Mouse (Mus musculus): ENCODE data around the gene Tmem91. TPM values are rescaled to one million over a fixed set of nuclear protein-coding genes. Genes with fewer than 3 reads are reported as not detected.

The Tmem91 gene
- total RNA-seq, 2 experiments from 2014 or later = not detected

DNA sequence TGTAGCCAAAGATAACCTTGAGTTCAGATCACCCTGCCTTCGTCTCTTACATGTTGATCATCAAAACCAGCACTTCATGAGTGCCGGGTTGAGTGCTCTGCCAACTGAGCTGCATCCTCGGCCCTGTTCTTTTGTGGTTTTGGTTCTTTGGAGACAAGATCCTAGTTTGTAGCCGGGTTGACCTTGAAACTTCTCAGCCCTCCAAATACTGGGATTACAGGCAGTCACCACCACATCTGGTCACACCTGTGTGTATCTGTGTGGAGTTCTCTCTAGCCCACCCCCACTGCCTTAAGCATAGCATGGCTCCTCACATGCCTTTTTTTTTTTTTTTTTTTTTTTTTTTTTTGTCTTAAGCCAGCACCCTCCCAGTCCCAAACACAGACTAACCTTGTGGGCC lies 4.9 kb downstream of the Tmem91 start:
- no peak for DNase-seq

DNA sequence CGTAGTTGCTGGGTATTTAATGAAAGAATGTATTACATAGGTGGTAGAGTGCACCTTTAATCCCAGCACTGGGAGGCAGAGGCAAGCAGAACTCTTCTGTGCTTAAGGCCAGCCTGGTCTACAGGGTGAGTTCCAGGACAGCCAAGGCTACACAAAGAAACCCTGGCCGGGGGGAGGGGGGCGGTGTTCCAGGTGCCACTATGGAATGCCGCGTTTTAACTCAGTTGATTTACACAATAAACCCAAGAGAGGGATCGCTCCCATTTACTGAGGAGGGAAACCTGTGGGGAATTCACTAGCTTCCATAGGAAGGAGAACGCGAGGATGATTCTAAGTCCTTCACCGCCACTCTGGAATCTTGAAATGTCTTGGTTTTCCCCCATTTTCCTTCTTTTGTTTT lies 5.3 kb downstream of the Tmem91 start:
- no peak for DNase-seq

- no peak for DNase-seq
Measured at GRCm38 (mm10) chr7:25669158-25669557, 5.8 kb downstream of the Tmem91 start.

- no peak for DNase-seq
Measured at GRCm38 (mm10) chr7:25666381-25666780, 8.6 kb downstream of the Tmem91 start.

- peak; percentile 98 for DNase-seq
Measured at GRCm38 (mm10) chr7:25658657-25659472, 16.1 kb downstream of the Tmem91 start, which contains the start of the genes Bckdha and Exosc5. TSS of gene Bckdha (minus strand) at chr7:25658981. TSS of gene Exosc5 (plus strand) at chr7:25659164.

DNA sequence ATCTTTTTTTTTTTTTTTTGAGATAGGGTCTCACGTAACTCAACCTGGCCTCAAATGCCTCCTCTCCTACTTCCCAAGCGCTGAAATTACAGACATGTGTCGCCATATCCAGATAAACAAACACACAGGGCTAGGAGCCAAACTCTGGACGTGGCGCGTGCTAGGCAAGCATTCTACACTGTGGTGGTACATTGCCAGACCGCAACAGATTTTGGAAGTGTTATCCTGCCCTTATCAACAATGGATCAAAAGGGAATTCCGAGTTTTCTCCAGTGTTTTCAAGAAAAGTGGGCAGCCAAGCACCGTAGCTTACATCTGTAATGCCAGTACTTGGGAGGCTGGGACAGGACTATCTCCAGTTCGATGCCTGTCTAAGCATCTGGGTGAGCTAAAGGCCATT lies 17.2 kb downstream of the Tmem91 start:
- DNase-seq = no peak

DNA sequence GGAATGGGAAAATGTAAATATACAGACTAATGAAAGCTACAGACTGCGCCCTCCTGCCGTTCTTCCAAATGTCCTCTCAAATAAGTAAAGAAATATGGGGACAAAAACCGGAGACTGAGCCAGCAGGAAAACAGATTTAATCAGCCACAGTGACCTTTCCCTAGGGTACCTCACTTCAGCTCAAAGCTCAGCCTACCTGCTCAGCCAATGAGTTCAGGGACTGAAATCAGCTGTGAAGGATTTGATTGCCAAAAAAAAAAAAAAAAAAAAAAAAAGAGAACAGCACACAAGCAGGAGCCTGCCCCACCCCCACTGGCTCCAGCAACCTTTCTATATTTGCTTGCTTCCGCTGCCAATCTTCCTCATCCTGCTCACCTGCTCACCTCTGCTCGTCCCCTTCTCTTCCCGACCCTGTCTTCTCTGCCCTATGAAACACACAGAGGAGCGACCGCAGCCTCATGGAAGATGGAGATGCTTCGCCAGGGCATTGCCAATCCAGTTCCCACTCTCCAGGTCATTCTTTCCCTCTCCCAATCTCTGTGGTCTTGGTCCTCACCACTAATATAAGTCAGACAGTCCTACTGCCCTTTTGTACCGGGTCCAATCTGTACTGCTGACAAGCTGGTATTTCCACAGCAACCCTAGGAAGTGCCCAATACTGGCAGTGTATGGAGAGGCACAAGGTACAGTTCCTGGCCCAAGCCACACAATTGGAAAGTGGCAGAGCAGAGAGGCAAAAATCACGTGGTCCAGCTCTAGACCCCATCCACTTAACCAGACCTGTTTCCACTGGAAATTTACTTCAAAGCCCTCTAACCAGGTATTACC lies 19.2 kb downstream of the Tmem91 start:
- peak in 1 of 2 experiments; percentile 49 for DNase-seq

- DNase-seq = no peak
Measured at GRCm38 (mm10) chr7:25652244-25652759, 22.7 kb downstream of the Tmem91 start.

DNA sequence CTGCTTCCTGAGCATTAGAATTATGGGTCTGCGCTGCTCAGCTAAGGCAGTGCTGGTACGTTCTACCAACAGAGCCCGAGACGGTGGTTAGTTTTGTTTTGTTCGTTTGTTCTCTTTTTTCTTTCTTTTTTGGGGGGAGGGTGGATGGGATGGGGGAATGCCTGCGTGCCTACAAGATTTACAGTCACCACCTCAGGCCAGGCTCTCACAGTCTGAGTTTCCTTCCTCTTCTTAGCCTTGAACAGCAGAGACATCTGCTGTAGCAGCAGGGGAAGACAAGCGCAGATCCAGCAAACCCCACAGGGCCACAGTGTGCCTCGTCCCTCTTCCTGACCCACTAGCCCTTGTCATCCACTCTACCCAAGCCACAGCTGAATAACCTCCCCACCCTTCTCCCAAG lies 23.7 kb downstream of the Tmem91 start:
- DNase-seq = no peak

DNA sequence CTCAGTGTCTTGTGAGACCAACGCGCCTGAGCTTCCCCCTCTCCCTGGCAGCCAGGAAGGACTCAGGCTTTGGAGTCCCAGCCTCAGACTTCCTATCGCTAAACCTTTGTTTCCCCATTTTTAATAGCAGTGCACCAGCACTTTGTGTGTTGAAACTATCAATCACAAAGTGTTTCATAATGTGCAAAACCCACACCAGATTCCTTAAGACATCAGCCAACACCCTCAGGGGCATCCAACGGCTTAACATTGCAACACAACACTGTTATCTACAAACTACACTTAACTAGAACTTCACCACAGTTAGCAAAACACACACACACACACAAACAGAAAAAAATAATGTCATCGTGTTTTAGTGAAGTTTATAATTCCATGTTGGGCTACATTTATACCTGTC lies 25.1 kb downstream of the Tmem91 start:
- no peak for DNase-seq

DNA sequence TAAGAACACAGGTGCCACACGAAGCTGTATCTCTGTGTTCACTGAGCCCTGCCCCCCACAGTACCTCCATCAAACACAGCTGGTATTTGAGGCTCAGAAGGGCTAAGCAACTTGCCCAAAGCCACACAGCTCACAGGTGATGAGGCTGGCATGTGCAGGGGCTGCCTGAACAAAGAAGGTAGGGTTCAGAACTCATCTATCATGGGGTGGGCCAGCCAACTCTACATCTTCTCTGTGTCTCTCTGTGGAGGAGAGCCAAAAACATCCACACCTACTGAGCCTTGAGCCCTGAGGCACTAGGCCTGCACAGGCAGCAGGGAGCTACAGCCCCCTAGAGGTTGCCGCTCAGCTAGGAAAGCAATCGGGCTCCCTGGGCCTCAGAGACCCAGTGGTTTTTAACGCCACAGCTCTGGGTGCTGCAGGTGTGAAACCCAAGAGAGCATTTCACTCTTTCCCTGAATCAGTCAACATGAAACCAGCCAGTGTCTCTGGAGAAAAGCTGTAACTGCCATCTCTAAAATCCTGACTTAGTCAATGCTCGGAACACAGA lies 27.3 kb downstream of the Tmem91 start:
- no peak for DNase-seq

GRCm38 (mm10) chr7:25645074-25645473 lies 29.9 kb downstream of the Tmem91 start:
- no peak for DNase-seq

DNA sequence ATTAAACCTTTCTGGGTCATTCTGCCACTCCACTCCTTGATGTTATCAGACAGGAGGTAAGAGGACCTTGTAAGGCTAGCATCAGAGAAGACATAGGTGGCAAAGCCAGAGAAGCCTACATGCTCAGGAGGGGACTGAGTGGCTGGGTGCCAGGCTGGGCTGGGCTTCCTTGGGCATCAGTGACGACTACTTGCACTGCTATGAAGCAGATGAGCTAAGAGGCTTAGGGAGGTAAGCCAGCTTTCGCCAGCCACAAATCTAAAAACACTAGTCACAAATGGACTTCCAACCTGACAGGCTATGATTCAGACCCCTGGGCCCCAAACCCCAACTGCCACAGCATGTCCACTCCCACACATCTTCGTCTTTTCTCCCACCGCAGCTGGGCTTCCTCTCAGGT lies 30.3 kb downstream of the Tmem91 start:
- DNase-seq = no peak

- DNase-seq = no peak
Measured at GRCm38 (mm10) chr7:25644136-25644535, 30.8 kb downstream of the Tmem91 start.

DNA sequence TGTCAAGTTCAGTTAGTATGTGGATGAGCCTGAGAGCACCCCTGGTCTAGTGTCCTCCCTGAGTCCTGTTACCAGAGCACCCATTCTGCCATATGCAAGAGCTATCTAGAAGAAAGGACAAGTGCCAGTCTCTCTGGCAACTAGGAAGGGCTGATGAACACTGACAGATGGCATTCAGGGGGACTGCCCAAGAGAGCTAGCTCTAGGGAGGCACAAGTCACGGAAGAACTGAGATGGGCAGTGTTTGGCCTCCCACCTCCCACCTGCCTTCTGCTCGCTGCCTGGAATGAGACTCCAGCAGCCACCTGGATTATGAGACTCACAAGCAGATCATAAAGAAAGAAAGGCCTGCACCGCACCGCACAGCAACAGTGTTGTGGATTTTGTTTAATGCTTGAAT lies 35.2 kb downstream of the Tmem91 start:
- DNase-seq = no peak

DNA sequence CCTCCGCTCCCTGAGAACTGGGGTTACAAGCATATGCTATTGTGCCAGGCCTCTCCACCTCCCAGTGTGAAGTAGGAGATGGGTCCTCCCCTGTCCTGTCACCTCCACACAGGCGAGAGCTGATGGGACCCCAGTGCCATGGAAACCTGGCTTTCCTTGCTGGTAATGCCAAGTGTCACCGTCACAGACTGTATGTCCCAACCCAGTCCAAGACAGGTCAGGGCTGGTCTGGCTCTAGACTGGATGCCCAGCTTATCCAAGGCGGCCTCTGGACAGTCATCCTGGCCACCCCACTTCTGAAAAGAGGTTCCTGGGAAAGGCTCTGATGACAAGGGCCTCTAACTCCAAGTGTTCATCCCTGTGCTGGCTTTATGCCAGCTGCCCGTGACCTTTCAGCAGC lies 37.9 kb downstream of the Tmem91 start:
- DNase-seq = no peak

- DNase-seq = no peak
Measured at GRCm38 (mm10) chr7:25636373-25636772, 38.6 kb downstream of the Tmem91 start.

DNA sequence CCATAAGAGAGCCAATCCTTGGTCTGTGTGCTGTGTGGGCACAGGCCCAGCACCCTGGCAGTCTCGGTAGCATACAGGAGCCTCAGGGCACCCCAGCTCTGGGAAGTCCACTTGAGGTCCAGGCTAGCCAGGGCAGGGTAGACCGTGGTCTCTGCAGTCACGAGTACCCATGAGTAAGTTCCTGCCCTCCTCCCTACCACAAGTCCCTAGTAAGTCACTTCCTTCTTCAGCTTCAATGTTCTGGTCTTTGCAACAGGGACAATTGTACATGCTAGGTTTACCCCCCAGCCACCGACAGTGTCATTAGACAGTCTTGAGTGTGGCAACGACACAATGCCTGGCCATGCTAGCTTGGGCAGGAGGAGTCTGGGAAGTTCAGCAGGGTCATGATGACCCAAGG lies 42.3 kb downstream of the Tmem91 start:
- no peak for DNase-seq

- no peak for DNase-seq
Measured at GRCm38 (mm10) chr7:25628323-25628620, 46.7 kb downstream of the Tmem91 start.

GRCm38 (mm10) chr7:25627431-25628322 lies 47.3 kb downstream of the Tmem91 start:
- DNase-seq = peak; percentile 81 to 87

DNA sequence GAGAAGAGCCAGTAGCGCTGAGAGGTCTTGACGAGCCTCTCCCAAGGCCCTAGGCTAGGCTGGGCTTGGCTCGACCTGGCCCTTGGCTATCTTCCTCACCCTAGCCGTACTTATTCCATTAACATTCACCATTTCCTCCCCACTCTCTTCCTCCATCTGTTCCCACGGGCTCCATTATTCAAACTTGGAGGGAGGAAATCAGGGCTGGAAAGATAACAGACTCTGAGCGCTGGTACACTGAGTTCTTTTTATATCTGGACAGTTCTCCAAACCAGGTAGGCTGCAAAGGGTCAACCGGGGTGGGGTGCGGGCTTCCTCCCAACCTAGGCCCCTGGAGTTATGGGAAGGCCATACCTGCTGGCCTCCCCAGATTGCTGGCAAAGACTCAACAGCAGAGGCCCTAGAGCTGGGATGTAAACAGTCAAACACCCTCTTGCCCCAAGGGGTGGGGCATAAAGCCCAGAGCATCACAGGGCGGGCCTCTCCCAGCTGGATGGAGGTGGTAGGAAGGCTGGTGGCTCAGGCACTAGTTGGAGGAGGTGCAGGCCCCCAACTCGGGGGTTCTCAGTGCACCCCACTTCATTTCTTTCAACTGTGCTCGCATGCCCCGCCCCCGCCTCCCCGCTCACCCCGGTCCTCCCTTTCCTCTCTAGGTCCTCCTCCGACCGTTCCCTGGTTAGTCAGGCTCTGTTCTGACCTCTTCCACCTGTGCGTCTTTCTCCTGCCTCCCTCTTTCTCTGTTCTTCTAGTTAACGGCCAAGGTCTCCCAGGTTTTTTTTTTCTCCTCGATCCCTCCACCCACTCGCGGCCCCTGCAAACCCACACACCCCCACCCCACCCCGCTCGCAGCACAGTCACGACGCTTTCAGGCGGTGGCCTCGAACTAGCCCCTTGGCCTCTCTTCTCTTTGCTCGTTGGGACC lies 48.2 kb downstream of the Tmem91 start, which contains the start of gene B3gnt8:
TSS of gene B3gnt8 (plus strand) at position 146 of the 922 bp plus-strand sequence.
- DNase-seq = peak; percentile 28 to 42

Measured in adrenal gland, postnatal 36 days (tissue).